Mouse (Mus musculus) MEL (cell line): Measurements from ENCODE around the gene Zfp74. TPM values are rescaled to one million over a fixed set of nuclear protein-coding genes. Genes with fewer than 3 reads are reported as not detected.

Experiments
- DNase-seq: peaks from one replicate; pipeline ENCODE4 v3.0.0; 2011; ENCODE audit warnings: low read depth, low spot score
- H3K27ac ChIP-seq: 2 replicates; pipeline ENCODE4 v1.5.1; 2012; ENCODE audit warnings: low read depth, mild to moderate bottlenecking, control low read depth, low read length, moderate library complexity; ENCODE audit not compliant: control insufficient read depth
- H3K27me3 ChIP-seq, 2 experiments: fragments of 150-350 bp in 1 of 2; sonication (generic) in 1 of 2; 2 replicates each; pipeline ENCODE4 v1.6.1; 2012; ENCODE audit warnings: low read length in 2 of 2, mild to moderate bottlenecking in 2 of 2, improper control_type of control experiment in 1 of 2, moderate library complexity in 1 of 2; ENCODE audit not compliant: insufficient read depth in 2 of 2, control insufficient read depth in 1 of 2
- H3K36me3 ChIP-seq, 2 experiments: 2 replicates each; pipeline ENCODE4 v1.6.1; 2012 to 2014; ENCODE audit warnings: low read length in 2 of 2, improper control_type of control experiment in 1 of 2, inconsistent platforms in 1 of 2, mild to moderate bottlenecking in 1 of 2; ENCODE audit not compliant: insufficient read depth in 2 of 2, control insufficient read depth in 1 of 2
- H3K4me1 ChIP-seq, 2 experiments: fragments of 150-350 bp in 1 of 2; sonication (generic) in 1 of 2; 2 replicates each; pipeline ENCODE4 v1.6.1; 2012; ENCODE audit warnings: low read length in 2 of 2, improper control_type of control experiment in 1 of 2, mild to moderate bottlenecking in 1 of 2; ENCODE audit not compliant: insufficient read depth in 2 of 2, control insufficient read depth in 1 of 2
- H3K4me3 ChIP-seq, 2 experiments: fragments of 150-350 bp in 1 of 2; sonication (generic) in 1 of 2; 2 replicates each; pipeline ENCODE4 v1.5.1; 2012; ENCODE audit warnings: low read depth in 2 of 2, low read length in 2 of 2, mild to moderate bottlenecking in 2 of 2, moderate library complexity in 2 of 2, control low read depth in 1 of 2, improper control_type of control experiment in 1 of 2; ENCODE audit not compliant: control insufficient read depth in 1 of 2, insufficient read depth in 1 of 2
- H3K79me2 ChIP-seq: 2 replicates; pipeline ENCODE4 v1.6.1; 2012; ENCODE audit warnings: mild to moderate bottlenecking, low read length, moderate library complexity; ENCODE audit not compliant: control insufficient read depth, poor library complexity, insufficient read depth
- H3K9ac ChIP-seq: 2 replicates; pipeline ENCODE4 v1.6.1; 2012; ENCODE audit warnings: low read depth, mild to moderate bottlenecking, control low read depth, low read length, moderate library complexity; ENCODE audit not compliant: control insufficient read depth, poor library complexity, severe bottlenecking
- H3K9me3 ChIP-seq: fragments of 150-350 bp; sonication (generic); replicated peaks from 2 replicates; pipeline ENCODE4 v1.6.1; 2012; ENCODE audit warnings: mild to moderate bottlenecking, low read length, improper control_type of control experiment, moderate library complexity; ENCODE audit not compliant: insufficient read depth
- BHLHE40 ChIP-seq: IDR thresholded peaks from 2 replicates; pipeline ENCODE4 v1.6.1; 2012; ENCODE audit warnings: low read depth, mild to moderate bottlenecking, inconsistent platforms, low read length, improper control_type of control experiment, borderline replicate concordance
- CHD2 ChIP-seq: IDR thresholded peaks from 2 replicates; pipeline ENCODE4 v1.6.1; 2011; ENCODE audit warnings: low read length, improper control_type of control experiment
- EP300 ChIP-seq, 2 experiments: IDR thresholded peaks; 2 replicates each; pipeline ENCODE4 v1.6.1; 2011; ENCODE audit warnings: improper control_type of control experiment in 2 of 2, low read length in 2 of 2, low read depth in 1 of 2, mild to moderate bottlenecking in 1 of 2
- ETS1 ChIP-seq: IDR thresholded peaks from 2 replicates; pipeline ENCODE4 v1.6.1; 2012; ENCODE audit warnings: low read depth, mild to moderate bottlenecking, inconsistent platforms, low read length, improper control_type of control experiment, moderate library complexity
- GABPA ChIP-seq: IDR thresholded peaks from 2 replicates; pipeline ENCODE4 v1.6.1; 2012; ENCODE audit warnings: low read depth, mild to moderate bottlenecking, inconsistent platforms, low read length, improper control_type of control experiment, moderate library complexity
- GATA1 ChIP-seq: IDR thresholded peaks from 2 replicates; pipeline ENCODE4 v1.6.1; 2011; ENCODE audit warnings: low read depth, low read length, improper control_type of control experiment
- HCFC1 ChIP-seq: IDR thresholded peaks from 2 replicates; pipeline ENCODE4 v1.6.1; 2012; ENCODE audit warnings: low read depth, mild to moderate bottlenecking, inconsistent platforms, low read length, improper control_type of control experiment, moderate library complexity
- JUND ChIP-seq: IDR thresholded peaks from 2 replicates; pipeline ENCODE4 v1.6.1; 2011; ENCODE audit warnings: low read depth, mild to moderate bottlenecking, improper control_type of control experiment, low read length
- KAT2A ChIP-seq: conservative IDR thresholded peaks from 2 replicates; pipeline ENCODE4 v1.6.1; 2012; ENCODE audit warnings: low read depth, low read length, improper control_type of control experiment, inconsistent platforms
- MAFK ChIP-seq: IDR thresholded peaks from 2 replicates; pipeline ENCODE4 v1.6.1; 2011; ENCODE audit warnings: low read depth, mild to moderate bottlenecking, low read length, improper control_type of control experiment, borderline replicate concordance
- MAX ChIP-seq: IDR thresholded peaks from 2 replicates; pipeline ENCODE4 v1.6.1; 2011; ENCODE audit warnings: low read length, improper control_type of control experiment
- MAZ ChIP-seq: IDR thresholded peaks from 2 replicates; pipeline ENCODE4 v1.6.1; 2012; ENCODE audit warnings: low read depth, mild to moderate bottlenecking, inconsistent platforms, low read length, improper control_type of control experiment
- MEF2A ChIP-seq: IDR thresholded peaks from 2 replicates; pipeline ENCODE4 v1.6.1; 2014; ENCODE audit warnings: low read depth, mild to moderate bottlenecking, inconsistent platforms, low read length, improper control_type of control experiment; ENCODE audit not compliant: poor library complexity, insufficient replicate concordance, severe bottlenecking; ENCODE audit errors: extremely low read depth
- MYB ChIP-seq: IDR thresholded peaks from 2 replicates; pipeline ENCODE4 v1.6.1; 2011; ENCODE audit warnings: mild to moderate bottlenecking, low read depth, low read length, improper control_type of control experiment
- MYC ChIP-seq: IDR thresholded peaks from 2 replicates; pipeline ENCODE4 v1.6.1; 2011; ENCODE audit warnings: low read depth, mild to moderate bottlenecking, low read length, improper control_type of control experiment, moderate library complexity
- NRF1 ChIP-seq: IDR thresholded peaks from 2 replicates; pipeline ENCODE4 v1.6.1; 2014; ENCODE audit warnings: low read depth, mild to moderate bottlenecking, inconsistent platforms, low read length, improper control_type of control experiment, moderate library complexity; ENCODE audit not compliant: poor library complexity, insufficient read depth, severe bottlenecking
- POLR2A ChIP-seq, 2 experiments: IDR thresholded peaks; 2 replicates each; pipeline ENCODE4 v1.6.1; 2011 to 2012; ENCODE audit warnings: low read length in 2 of 2, mild to moderate bottlenecking in 2 of 2, control low read depth in 1 of 2, improper control_type of control experiment in 1 of 2, low read depth in 1 of 2, moderate library complexity in 1 of 2; ENCODE audit not compliant: control insufficient read depth in 1 of 2, insufficient read depth in 1 of 2, poor library complexity in 1 of 2
- POLR2AphosphoS5 ChIP-seq: IDR thresholded peaks from 2 replicates; pipeline ENCODE4 v1.6.1; 2012; ENCODE audit warnings: low read depth, borderline replicate concordance, mild to moderate bottlenecking, inconsistent platforms, low read length, moderate library complexity, mixed read lengths
- RAD21 ChIP-seq: IDR thresholded peaks from 2 replicates; pipeline ENCODE4 v1.6.1; 2011; ENCODE audit warnings: mild to moderate bottlenecking, low read depth, low read length, improper control_type of control experiment
- RCOR1 ChIP-seq: IDR thresholded peaks from 2 replicates; pipeline ENCODE4 v1.6.1; 2012; ENCODE audit warnings: low read depth, mild to moderate bottlenecking, inconsistent platforms, low read length, improper control_type of control experiment
- SIN3A ChIP-seq: IDR thresholded peaks from 2 replicates; pipeline ENCODE4 v1.6.1; 2012; ENCODE audit warnings: low read length, improper control_type of control experiment, inconsistent platforms
- SMC3 ChIP-seq: IDR thresholded peaks from 2 replicates; pipeline ENCODE4 v1.6.1; 2011; ENCODE audit warnings: low read depth, low read length, improper control_type of control experiment
- TAL1 ChIP-seq: IDR thresholded peaks from 2 replicates; pipeline ENCODE4 v1.6.1; 2012; ENCODE audit warnings: mild to moderate bottlenecking, inconsistent platforms, low read length, moderate library complexity, mixed read lengths
- TBP ChIP-seq: IDR thresholded peaks from 2 replicates; pipeline ENCODE4 v1.8.0; 2011; ENCODE audit warnings: low read depth, low read length, improper control_type of control experiment
- TCF12 ChIP-seq: IDR thresholded peaks from 2 replicates; pipeline ENCODE4 v1.6.1; 2014; ENCODE audit warnings: low read depth, mild to moderate bottlenecking, inconsistent platforms, low read length, improper control_type of control experiment, moderate library complexity
- UBTF ChIP-seq: IDR thresholded peaks from 2 replicates; pipeline ENCODE4 v1.6.1; 2012; ENCODE audit warnings: low read depth, mild to moderate bottlenecking, inconsistent platforms, low read length, improper control_type of control experiment, moderate library complexity, borderline replicate concordance; ENCODE audit not compliant: insufficient read depth
- USF1 ChIP-seq: IDR thresholded peaks from 2 replicates; pipeline ENCODE4 v1.6.1; 2014; ENCODE audit warnings: low read depth, mild to moderate bottlenecking, inconsistent platforms, low read length, improper control_type of control experiment, moderate library complexity
- USF2 ChIP-seq, 2 experiments: IDR thresholded peaks; 2 replicates each; pipeline ENCODE4 v1.6.1; 2011 to 2012; ENCODE audit warnings: improper control_type of control experiment in 2 of 2, low read length in 2 of 2, borderline replicate concordance in 1 of 2, inconsistent platforms in 1 of 2, low read depth in 1 of 2, mild to moderate bottlenecking in 1 of 2; ENCODE audit not compliant: insufficient read depth in 1 of 2
- ZC3H11A ChIP-seq: IDR thresholded peaks from 2 replicates; pipeline ENCODE4 v1.6.1; 2012; ENCODE audit warnings: low read depth, mild to moderate bottlenecking, inconsistent platforms, low read length, improper control_type of control experiment
- ZKSCAN1 ChIP-seq: IDR thresholded peaks from 2 replicates; pipeline ENCODE4 v1.6.1; 2012; ENCODE audit warnings: low read depth, mild to moderate bottlenecking, inconsistent platforms, low read length, improper control_type of control experiment, moderate library complexity
- ZMIZ1 ChIP-seq: IDR thresholded peaks from 2 replicates; pipeline ENCODE4 v1.6.1; 2012; ENCODE audit warnings: low read depth, mild to moderate bottlenecking, inconsistent platforms, low read length, improper control_type of control experiment, moderate library complexity
- ZNF384 ChIP-seq: IDR thresholded peaks from 2 replicates; pipeline ENCODE4 v1.6.1; 2012; ENCODE audit warnings: low read depth, mild to moderate bottlenecking, inconsistent platforms, low read length, improper control_type of control experiment
- polyA plus RNA-seq, 2 experiments: library from polyadenylated mRNA; stranded (reverse) in 1 of 2; unstranded in 1 of 2; fragments of >175 nt in 1 of 2; fragments of >200 nt in 1 of 2; gene quantifications; 2 replicates each; pipeline versions ENCODE4 v1.2.1 to v1.2.4; 2012; ENCODE audit warnings: low replicate concordance in 2 of 2, low read depth in 1 of 2; ENCODE audit not compliant: insufficient read length in 2 of 2, insufficient read depth in 1 of 2, missing spikeins in 1 of 2
- total RNA-seq: library from RNA; depleted of rRNA; stranded (reverse); fragments of 300-350 nt; gene quantifications from 2 replicates; pipeline ENCODE4 v1.2.3, GENCODE M21; 2012

Gene Zfp74
- total and polyA plus RNA-seq, 3 experiments, result 4.8 to 9.4 TPM; not detected in 1

- peak; percentile 61; the same call in 1 of the 2 replicates for TF ChIP-seq SIN3A
- TF ChIP-seq EP300 (IDR thresholded peaks at IDR 0.05; ENCODE audit: low read depth in 1 of 2, low read length in 2 of 2), result no peak
- peak; percentile 68 for TF ChIP-seq SMC3
- TF ChIP-seq POLR2A (IDR thresholded peaks at IDR 0.05; ENCODE audit: control insufficient read depth in 1 of 2, insufficient read depth in 1 of 2, low read depth in 1 of 2, low read length in 2 of 2, poor library complexity in 1 of 2), result no peak
- TF ChIP-seq MEF2A, result no peak
- TF ChIP-seq BHLHE40, result no peak
- TF ChIP-seq UBTF, result no peak
- no peak for TF ChIP-seq TCF12
- no peak for TF ChIP-seq ZMIZ1
- TF ChIP-seq POLR2AphosphoS5, result no peak
- no peak for TF ChIP-seq TAL1
- TF ChIP-seq MYB, result no peak
- TF ChIP-seq ZNF384, result no peak
- TF ChIP-seq USF1, result no peak
- TF ChIP-seq RAD21, result peak; percentile 62
- TF ChIP-seq MAX, result no peak
- no peak for TF ChIP-seq HCFC1
- no peak for TF ChIP-seq GATA1
- TF ChIP-seq ZC3H11A, result peak; percentile 48
- no peak for TF ChIP-seq MAFK
- TF ChIP-seq KAT2A, result no peak
Observed at GRCm38 (mm10) chr7:29954731-29955130, 842 bp upstream of the Zfp74 start (continued).

DNA sequence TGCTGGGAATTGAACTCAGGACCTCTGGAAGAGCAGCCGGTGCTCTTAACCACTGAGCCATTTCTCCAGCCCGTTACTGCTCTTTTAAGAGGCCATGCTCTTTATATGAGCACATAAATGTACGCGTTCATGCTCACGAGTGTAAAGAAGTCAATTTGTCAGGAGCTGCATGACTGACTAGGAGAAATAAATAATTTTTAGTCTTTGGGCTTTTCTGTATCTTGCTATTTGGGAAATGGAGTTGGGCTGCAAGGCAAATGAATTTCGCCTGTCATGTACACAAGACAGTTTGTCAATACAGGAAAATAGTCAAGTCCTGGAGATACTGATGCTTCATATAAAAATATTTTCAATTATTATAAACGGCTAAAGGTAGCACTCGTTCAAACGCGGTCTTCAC lies 803 bp downstream of the Zfp74 start:
- Histone ChIP-seq H3K27me3 (no peaks in the 10 kb centered on the region), H3K9ac (peak overlapping the region; percentile 85), H3K27ac (peak overlapping the region; percentile 74), H3K36me3 (peaks cover 0 to 4% of the 10 kb centered on the region in 2 experiments; a peak in 2 of 4 replicates), H3K4me1 (no peaks in the 10 kb centered on the region), H3K4me3 (peak overlapping the region; percentile 69 to 90), H3K9me3 (no peaks in the 10 kb centered on the region), H3K79me2 (peaks cover 2% of the 10 kb centered on the region; the same call in 1 of the 2 replicates)
- DNase-seq, result no peak
- no peak for TF ChIP-seq ETS1
- no peak for TF ChIP-seq MAX
- no peak for TF ChIP-seq TAL1
- no peak for TF ChIP-seq ZC3H11A
- no peak for TF ChIP-seq MEF2A
- no peak for TF ChIP-seq SMC3
- TF ChIP-seq MAZ, result no peak
- TF ChIP-seq RCOR1, result no peak
- TF ChIP-seq ZKSCAN1, result no peak
- no peak for TF ChIP-seq JUND
- no peak for TF ChIP-seq MYC
- no peak for TF ChIP-seq NRF1
- no peak for TF ChIP-seq ZMIZ1
- TF ChIP-seq TBP, result no peak
- TF ChIP-seq BHLHE40, result no peak
- TF ChIP-seq MYB, result no peak
- no peak for TF ChIP-seq GABPA
- no peak for TF ChIP-seq HCFC1
- TF ChIP-seq USF2 (IDR thresholded peaks at IDR 0.05; ENCODE audit: borderline replicate concordance in 1 of 2, insufficient read depth in 1 of 2, low read depth in 1 of 2, low read length in 2 of 2), result no peak
- no peak for TF ChIP-seq CHD2
